Mouse (Mus musculus) intestine, embryonic 16.5 days (tissue): ENCODE results near the gene Rgs19. TPM values are rescaled to one million over a fixed set of nuclear protein-coding genes. Genes with fewer than 3 reads are reported as not detected.
A peak's percentile ranks its signal among the peaks of the same experiment; 100 is the strongest.

Experiments used
- ATAC-seq: fragments of 200-750 bp; cut with Nextera tagmentation; 2 replicates; pipeline ENCODE4 v1.8.0; 2017; ENCODE audit warnings: moderate TSS enrichment, moderate library complexity
- H3K27ac ChIP-seq: fragments of 300-500 bp; sonication (generic); 2 replicates; pipeline ENCODE4 v1.5.1; 2014; ENCODE audit warnings: mild to moderate bottlenecking, low read length
- H3K27me3 ChIP-seq: fragments of 300-500 bp; sonication (generic); replicated peaks from 2 replicates; pipeline ENCODE4 v1.6.1; 2014; ENCODE audit warnings: low read length, control low read depth, mixed read lengths; ENCODE audit not compliant: control insufficient read depth, insufficient read depth
- H3K36me3 ChIP-seq: fragments of 300-500 bp; sonication (generic); 2 replicates; pipeline ENCODE4 v1.6.1; 2014; ENCODE audit warnings: low read length, control low read depth; ENCODE audit not compliant: control insufficient read depth, insufficient read depth
- H3K4me1 ChIP-seq: fragments of 300-500 bp; sonication (generic); 2 replicates; pipeline ENCODE4 v1.6.1; 2014; ENCODE audit warnings: low read length, control low read depth, mixed read lengths; ENCODE audit not compliant: control insufficient read depth, insufficient read depth
- H3K4me2 ChIP-seq: fragments of 300-500 bp; sonication (generic); 2 replicates; pipeline ENCODE4 v1.6.1; 2014; ENCODE audit warnings: low read depth, low read length, control low read depth
- H3K4me3 ChIP-seq: fragments of 300-500 bp; sonication (generic); 2 replicates; pipeline ENCODE4 v1.5.1; 2014; ENCODE audit warnings: mild to moderate bottlenecking, low read length
- H3K9ac ChIP-seq: fragments of 300-500 bp; sonication (generic); 2 replicates; pipeline ENCODE4 v1.6.1; 2014; ENCODE audit warnings: low read depth, low read length
- H3K9me3 ChIP-seq: fragments of 300-500 bp; sonication (generic); 2 replicates; pipeline ENCODE4 v1.6.1; 2016; ENCODE audit warnings: low read length, control low read depth; ENCODE audit not compliant: control insufficient read depth
- WGBS: fragments of 180-500 bp; shearing (Covaris S2); extraction: QIAGEN DNeasy Blood & Tissue Kit; methylation state at CpG from one replicate; pipeline ENCODE4 v1.1.7; 2014; 5-methylcytosine and 5-hydroxymethylcytosine counted together
- polyA plus RNA-seq: library from polyadenylated mRNA; unstranded; fragments of >200 nt; fragmentation: Nextera tagmentation; extraction: Ambion mirVana; gene quantifications from 2 replicates; pipeline ENCODE4 v1.2.1, GENCODE M21; 2015

Rgs19 gene
- polyA plus RNA-seq, 1 experiment from 2014 or later, result 39.6 TPM

DNA sequence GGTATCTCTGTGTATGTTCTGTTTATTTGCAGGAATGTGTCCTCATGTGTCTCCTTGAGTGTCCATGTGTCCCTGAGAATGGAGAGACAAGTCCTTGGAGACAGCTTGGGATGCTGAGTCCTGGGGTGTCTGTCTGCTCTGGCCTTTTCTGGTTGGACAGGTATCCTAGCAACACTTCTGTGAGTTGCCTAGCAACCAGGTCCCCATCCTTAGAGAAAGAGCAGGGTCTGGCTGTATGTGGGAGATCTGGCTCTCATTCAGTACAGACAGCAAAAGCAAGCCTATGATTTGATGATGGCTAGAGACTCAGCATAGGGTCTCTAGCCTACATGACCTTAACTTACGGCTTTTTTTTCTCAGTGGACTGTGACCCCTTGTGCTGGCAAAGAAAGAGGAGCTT lies 20.0 kb upstream of the Rgs19 start:
- no peak overlapping the region for H3K27ac ChIP-seq
- no peaks in the 10 kb centered on the region for H3K36me3 ChIP-seq
- H3K4me2 ChIP-seq, result no peak overlapping the region
- no peak for ATAC-seq
- 70% methylated on average over 1 of the region's 1 CpGs for WGBS
- no peak overlapping the region for H3K9ac ChIP-seq
- no peak overlapping the region for H3K4me3 ChIP-seq
- H3K4me1 ChIP-seq, result no peaks in the 10 kb centered on the region
- H3K27me3 ChIP-seq, result no peaks in the 10 kb centered on the region
- no peaks in the 10 kb centered on the region for H3K9me3 ChIP-seq

DNA sequence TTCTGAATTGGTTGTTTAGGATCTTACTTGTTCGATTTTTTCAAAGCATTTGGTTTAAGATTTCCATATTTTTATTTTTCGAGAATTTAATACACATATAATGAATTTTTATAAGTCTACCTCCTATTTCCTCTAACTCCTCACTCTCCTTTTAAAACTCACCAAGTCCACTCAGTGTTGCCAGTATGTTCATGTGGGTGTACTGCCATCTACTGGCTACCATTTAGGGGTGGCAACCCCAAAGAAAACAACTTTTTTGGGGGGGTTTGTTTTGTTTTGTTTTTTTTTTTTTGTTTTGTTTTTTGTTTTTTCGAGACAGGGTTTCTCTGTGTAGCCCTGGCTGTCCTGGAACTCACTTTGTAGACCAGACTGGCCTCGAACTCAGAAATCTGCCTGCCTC lies 12.9 kb upstream of the Rgs19 start:
- Histone ChIP-seq H3K4me3 (no peak overlapping the region), H3K27me3 (no peaks in the 10 kb centered on the region), H3K36me3 (no peaks in the 10 kb centered on the region), H3K9me3 (no peaks in the 10 kb centered on the region), H3K27ac (no peak overlapping the region), H3K4me2 (no peak overlapping the region), H3K4me1 (no peaks in the 10 kb centered on the region), H3K9ac (no peak overlapping the region)
- 45% methylated on average over 4 of the region's 4 CpGs for WGBS
- no peak for ATAC-seq

- H3K4me1 ChIP-seq, result peaks cover 5% of the 10 kb centered on the region
- WGBS, result 39% methylated on average over 5 of the region's 5 CpGs
- H3K4me2 ChIP-seq, result no peak within 1 kb of the TSS
- H3K27me3 ChIP-seq, result no peaks in the 10 kb centered on the region
- H3K9ac ChIP-seq, result no peak within 1 kb of the TSS
- no peak within 1 kb of the TSS for H3K27ac ChIP-seq
- no peaks in the 10 kb centered on the region for H3K9me3 ChIP-seq
- ATAC-seq, result no peak
- H3K36me3 ChIP-seq, result no peaks in the 10 kb centered on the region
- H3K4me3 ChIP-seq, result no peak within 1 kb of the TSS
Observed at GRCm38 (mm10) chr2:181698241-181698640, 4.5 kb upstream of the Rgs19 start, which contains the start of gene Lkaaear1. Gene Lkaaear1 (minus strand): TSS chr2:181698442.

GRCm38 (mm10) chr2:181696801-181697420 lies 3.1 kb upstream of the Rgs19 start:
- ATAC-seq, result no peak
- Histone ChIP-seq H3K27ac (no peak overlapping the region), H3K27me3 (no peaks in the 10 kb centered on the region), H3K4me1 (peaks cover 13% of the 10 kb centered on the region), H3K9me3 (no peaks in the 10 kb centered on the region), H3K4me3 (no peak overlapping the region), H3K9ac (no peak overlapping the region), H3K4me2 (no peak overlapping the region), H3K36me3 (no peaks in the 10 kb centered on the region)
- WGBS, result 74% methylated on average over 33 of the region's 33 CpGs

- H3K36me3 ChIP-seq, result no peaks in the 10 kb centered on the region
- no peak overlapping the region for H3K4me3 ChIP-seq
- no peak for ATAC-seq
- WGBS, result 68% methylated on average over 1 of the region's 1 CpGs
- peaks cover 13% of the 10 kb centered on the region for H3K4me1 ChIP-seq
- H3K27ac ChIP-seq, result no peak overlapping the region
- H3K9ac ChIP-seq, result no peak overlapping the region
- no peaks in the 10 kb centered on the region for H3K27me3 ChIP-seq
- H3K9me3 ChIP-seq, result no peaks in the 10 kb centered on the region
- H3K4me2 ChIP-seq, result no peak overlapping the region
Observed at GRCm38 (mm10) chr2:181695776-181696175, 2.0 kb upstream of the Rgs19 start.

- Histone ChIP-seq H3K9me3 (no peaks in the 10 kb centered on the region), H3K4me3 (no peak overlapping the region), H3K27ac (no peak overlapping the region), H3K27me3 (no peaks in the 10 kb centered on the region), H3K9ac (no peak overlapping the region), H3K36me3 (no peaks in the 10 kb centered on the region), H3K4me2 (no peak overlapping the region; the same call in 1 of the 2 replicates), H3K4me1 (peaks cover 13% of the 10 kb centered on the region)
- ATAC-seq, result peak; percentile 6; the same call in 1 of the 2 replicates
- 81% methylated on average over 3 of the region's 3 CpGs for WGBS
Observed at GRCm38 (mm10) chr2:181694581-181694980, 804 bp upstream of the Rgs19 start.

GRCm38 (mm10) chr2:181692304-181692703 lies 1.5 kb downstream of the Rgs19 start:
- no peak for ATAC-seq
- H3K27ac ChIP-seq, result no peak overlapping the region
- no peaks in the 10 kb centered on the region for H3K27me3 ChIP-seq
- H3K4me2 ChIP-seq, result peak overlapping the region; percentile 95; the same call in 1 of the 2 replicates
- peaks cover 13% of the 10 kb centered on the region for H3K4me1 ChIP-seq
- no peaks in the 10 kb centered on the region for H3K9me3 ChIP-seq
- peaks cover 7% of the 10 kb centered on the region; the same call in 1 of the 2 replicates for H3K36me3 ChIP-seq
- H3K4me3 ChIP-seq, result peak overlapping the region; percentile 74; the same call in 1 of the 2 replicates
- 93% methylated on average over 3 of the region's 3 CpGs for whole genome bisulfite sequencing
- no peak overlapping the region for H3K9ac ChIP-seq

- Histone ChIP-seq H3K4me2 (no peak overlapping the region), H3K27me3 (no peaks in the 10 kb centered on the region), H3K27ac (no peak overlapping the region), H3K36me3 (peaks cover 8% of the 10 kb centered on the region; the same call in 1 of the 2 replicates), H3K9me3 (no peaks in the 10 kb centered on the region), H3K9ac (no peak overlapping the region), H3K4me3 (no peak overlapping the region), H3K4me1 (peaks cover 13% of the 10 kb centered on the region)
- 89% methylated on average over 4 of the region's 4 CpGs for WGBS
- no peak for ATAC-seq
Observed at GRCm38 (mm10) chr2:181691571-181691970, 2.2 kb downstream of the Rgs19 start.

DNA sequence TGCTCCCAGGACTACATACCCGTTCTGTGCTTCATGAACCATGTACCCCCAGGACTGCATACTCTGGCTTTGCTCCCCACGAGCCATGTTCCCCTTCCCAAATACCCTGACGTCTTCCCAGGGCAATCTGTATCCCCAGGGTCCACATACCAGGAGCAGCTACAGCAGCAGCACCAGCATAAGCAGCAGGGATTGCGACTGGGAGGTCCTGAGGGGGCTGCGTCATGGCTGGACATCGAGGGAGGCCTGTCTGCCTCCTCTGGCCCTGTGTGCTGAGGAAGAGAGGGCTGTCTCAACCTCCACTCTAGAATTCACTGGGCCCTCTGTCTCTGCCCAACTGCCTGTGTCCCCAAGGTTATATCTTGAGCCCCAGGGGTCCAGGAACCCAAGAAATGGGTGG lies 2.7 kb downstream of the Rgs19 start:
- WGBS, result 82% methylated on average over 6 of the region's 6 CpGs

More for the DNA sequence above, 2.7 kb downstream of the Rgs19 start:
- no peak overlapping the region for H3K9ac ChIP-seq
- peaks cover 13% of the 10 kb centered on the region for H3K4me1 ChIP-seq
- H3K27me3 ChIP-seq, result no peaks in the 10 kb centered on the region
- no peak overlapping the region for H3K4me2 ChIP-seq
- peaks cover 8% of the 10 kb centered on the region; the same call in 1 of the 2 replicates for H3K36me3 ChIP-seq
- no peak for ATAC-seq
- no peak overlapping the region for H3K4me3 ChIP-seq
- no peaks in the 10 kb centered on the region for H3K9me3 ChIP-seq
- no peak overlapping the region for H3K27ac ChIP-seq
